Mouse (Mus musculus) CH12.LX (cell line): ENCODE measurements around the gene Nbea. TPM values are rescaled to one million over a fixed set of nuclear protein-coding genes. Genes with fewer than 3 reads are reported as not detected.

Experiments used
- DNase-seq: peaks from one replicate; pipeline ENCODE4 v3.0.0-alpha.2; 2013; ENCODE audit errors: extremely low read depth
- H3K27ac ChIP-seq: 2 replicates; pipeline ENCODE4 v1.5.1; 2012; ENCODE audit warnings: low read depth, mild to moderate bottlenecking, control low read depth, moderate library complexity; ENCODE audit not compliant: insufficient read depth
- H3K27me3 ChIP-seq: replicated peaks from 2 replicates; pipeline ENCODE3; 2012; ENCODE audit warnings: inconsistent platforms
- H3K36me3 ChIP-seq, 2 experiments: replicated peaks in 1 of 2; 2 replicates each; pipeline versions ENCODE3 to v1.6.1; 2012; ENCODE audit warnings: inconsistent platforms in 1 of 2, low read length in 1 of 2, mild to moderate bottlenecking in 1 of 2, mixed read lengths in 1 of 2, moderate library complexity in 1 of 2; ENCODE audit not compliant: control insufficient read depth in 1 of 2, insufficient read depth in 1 of 2
- H3K4me1 ChIP-seq, 2 experiments: 2 replicates each; pipeline ENCODE4 v1.6.1; 2012; ENCODE audit warnings: inconsistent platforms in 1 of 2, moderate library complexity in 1 of 2; ENCODE audit not compliant: insufficient read depth in 2 of 2, control insufficient read depth in 1 of 2
- H3K4me2 ChIP-seq: 2 replicates; pipeline ENCODE4 v1.6.1; 2012; ENCODE audit warnings: low read depth, mild to moderate bottlenecking, control low read depth; ENCODE audit not compliant: poor library complexity, insufficient read depth, severe bottlenecking
- H3K4me3 ChIP-seq, 3 experiments: fragments of 150-350 bp in 1 of 3; sonication (generic) in 1 of 3; replicated peaks in 1 of 3; 2 replicates each; pipeline versions ENCODE3 to v1.5.1; 2011 to 2012; ENCODE audit warnings: low read depth in 2 of 3, low read length in 2 of 3, mild to moderate bottlenecking in 2 of 3, moderate library complexity in 2 of 3, control low read depth in 1 of 3, improper control_type of control experiment in 1 of 3, inconsistent platforms in 1 of 3, mixed read lengths in 1 of 3; ENCODE audit not compliant: poor library complexity in 1 of 3
- H3K79me2 ChIP-seq: replicated peaks from 2 replicates; pipeline ENCODE4 v1.6.1; 2012; ENCODE audit warnings: mild to moderate bottlenecking, moderate library complexity; ENCODE audit not compliant: control insufficient read depth, poor library complexity, insufficient read depth, severe bottlenecking; ENCODE audit errors: extremely low read depth
- H3K9ac ChIP-seq: 2 replicates; pipeline ENCODE4 v1.6.1; 2012; ENCODE audit warnings: low read depth, mild to moderate bottlenecking, control low read depth, moderate library complexity; ENCODE audit not compliant: insufficient read depth
- H3K9me3 ChIP-seq: replicated peaks from 2 replicates; pipeline ENCODE3; 2012; ENCODE audit warnings: low read length, inconsistent platforms, mixed read lengths
- BHLHE40 ChIP-seq: IDR thresholded peaks from 2 replicates; pipeline ENCODE4 v1.6.1; 2011; ENCODE audit warnings: mild to moderate bottlenecking, low read depth, low read length, improper control_type of control experiment
- CHD1 ChIP-seq: IDR thresholded peaks from 2 replicates; pipeline ENCODE4 v1.6.1; 2012; ENCODE audit warnings: low read depth, low read length, improper control_type of control experiment, inconsistent platforms
- CTCF ChIP-seq, 2 experiments: IDR thresholded peaks in 1 of 2; conservative IDR thresholded peaks in 1 of 2; 2 replicates each; pipeline ENCODE4 v1.5.1; 2011 to 2012; ENCODE audit warnings: low read depth in 2 of 2, low read length in 2 of 2, improper control_type of control experiment in 1 of 2, inconsistent platforms in 1 of 2, mild to moderate bottlenecking in 1 of 2, moderate library complexity in 1 of 2
- E2F4 ChIP-seq: IDR thresholded peaks from 2 replicates; pipeline ENCODE4 v1.6.1; 2011; ENCODE audit warnings: low read depth, low read length, improper control_type of control experiment; ENCODE audit not compliant: insufficient replicate concordance
- EP300 ChIP-seq: IDR thresholded peaks from 2 replicates; pipeline ENCODE4 v1.6.1; 2011; ENCODE audit warnings: low read length, improper control_type of control experiment
- HCFC1 ChIP-seq: IDR thresholded peaks from 2 replicates; pipeline ENCODE4 v1.6.1; 2012; ENCODE audit warnings: low read depth, mild to moderate bottlenecking, inconsistent platforms, low read length, improper control_type of control experiment
- JUN ChIP-seq: IDR thresholded peaks from 2 replicates; pipeline ENCODE4 v1.6.1; 2011; ENCODE audit warnings: low read depth, mild to moderate bottlenecking, low read length, improper control_type of control experiment, moderate library complexity; ENCODE audit not compliant: insufficient read depth
- MAZ ChIP-seq: IDR thresholded peaks from 2 replicates; pipeline ENCODE4 v1.6.1; 2012; ENCODE audit warnings: low read depth, mild to moderate bottlenecking, inconsistent platforms, low read length, improper control_type of control experiment, moderate library complexity
- MXI1 ChIP-seq: IDR thresholded peaks from 2 replicates; pipeline ENCODE4 v1.6.1; 2011; ENCODE audit warnings: mild to moderate bottlenecking, low read depth, low read length, improper control_type of control experiment
- POLR2A ChIP-seq: IDR thresholded peaks from 2 replicates; pipeline ENCODE4 v1.6.1; 2011; ENCODE audit warnings: low read depth, mild to moderate bottlenecking, improper control_type of control experiment, low read length
- POLR2AphosphoS2 ChIP-seq: IDR thresholded peaks from 2 replicates; pipeline ENCODE4 v1.6.1; 2011; ENCODE audit warnings: low read depth, low read length, improper control_type of control experiment
- RAD21 ChIP-seq: IDR thresholded peaks from 2 replicates; pipeline ENCODE4 v1.6.1; 2011; ENCODE audit warnings: low read depth, mild to moderate bottlenecking, low read length, improper control_type of control experiment, moderate library complexity
- SIN3A ChIP-seq: IDR thresholded peaks from 2 replicates; pipeline ENCODE4 v1.6.1; 2012; ENCODE audit warnings: low read length, improper control_type of control experiment, inconsistent platforms
- TBP ChIP-seq: conservative IDR thresholded peaks from 2 replicates; pipeline ENCODE4 v1.6.1; 2011; ENCODE audit warnings: low read depth, low read length, improper control_type of control experiment
- TCF12 ChIP-seq: IDR thresholded peaks from 2 replicates; pipeline ENCODE4 v1.6.1; 2014; ENCODE audit warnings: low read depth, mild to moderate bottlenecking, inconsistent platforms, low read length, improper control_type of control experiment
- UBTF ChIP-seq: IDR thresholded peaks from 2 replicates; pipeline ENCODE4 v1.6.1; 2012; ENCODE audit warnings: low read depth, mild to moderate bottlenecking, inconsistent platforms, low read length, improper control_type of control experiment, moderate library complexity
- USF2 ChIP-seq: conservative IDR thresholded peaks from 2 replicates; pipeline ENCODE4 v1.6.1; 2011; ENCODE audit warnings: low read depth, low read length, improper control_type of control experiment
- ZKSCAN1 ChIP-seq: IDR thresholded peaks from 2 replicates; pipeline ENCODE4 v1.6.1; 2012; ENCODE audit warnings: low read depth, inconsistent platforms, low read length, improper control_type of control experiment, borderline replicate concordance
- ZNF384 ChIP-seq: IDR thresholded peaks from 2 replicates; pipeline ENCODE4 v1.6.1; 2012; ENCODE audit warnings: low read depth, low read length, improper control_type of control experiment, inconsistent platforms
- dilution Hi-C: fragments of 300-500 bp; cut with MboI; formaldehyde crosslinking; loops from 2 replicates; pipeline ENCODE4 v1.14.3; 2020; ENCODE audit warnings: low sequenced_read_pairs; ENCODE audit not compliant: extremely low pct_unique_long_range_greater_than_20kb, extremely low pct_ligation_motif_present
- in situ Hi-C: fragments of 300-500 bp; cut with MboI; formaldehyde crosslinking; loops from 3 replicates; pipeline ENCODE4 v1.14.3; 2019; ENCODE audit warnings: low sequenced_read_pairs, low pct_ligation_motif_present, low pct_unique_long_range_greater_than_20kb, mixed read lengths
- polyA plus RNA-seq: library from polyadenylated mRNA; unstranded; fragments of >175 nt; gene quantifications from 2 replicates; pipeline ENCODE4 v1.2.1, GENCODE M21; 2012; ENCODE audit warnings: low read depth; ENCODE audit not compliant: insufficient read length
- total RNA-seq, 2 experiments: library from RNA; depleted of rRNA; stranded (reverse); fragments of 300-350 nt in 1 of 2; fragments of >200 nt in 1 of 2; gene quantifications; 2 replicates each; pipeline ENCODE4 v1.2.3; 2012 to 2014

Nbea gene
- total and polyA plus RNA-seq, 3 experiments = 0.04 TPM; not detected in 2

DNA sequence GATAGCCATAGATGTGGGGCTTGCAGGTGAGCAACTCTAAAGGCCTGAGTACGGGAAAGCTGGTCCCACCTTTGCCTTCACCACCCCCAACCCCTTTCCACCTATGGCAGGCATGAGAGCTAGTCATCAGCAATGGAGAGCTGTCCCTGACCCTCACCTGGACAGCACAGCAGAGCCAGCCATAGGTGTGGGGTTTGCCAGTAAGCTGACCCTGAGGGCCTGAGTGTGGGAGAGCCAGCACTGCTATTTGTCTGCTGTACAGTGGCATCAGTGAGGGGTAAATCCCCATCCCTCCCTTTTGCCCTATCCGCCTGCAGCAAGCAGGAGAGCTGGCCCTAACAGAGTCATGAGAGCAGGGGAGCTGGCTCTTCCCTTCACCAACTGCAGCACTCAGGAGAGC is 25.6 kb downstream of the Nbea start:
- Histone ChIP-seq H3K27me3 (no peaks in the 10 kb centered on the region), H3K27ac (no peak overlapping the region), H3K36me3 (no peaks in the 10 kb centered on the region), H3K9ac (no peak overlapping the region), H3K9me3 (peaks cover 39% of the 10 kb centered on the region), H3K4me2 (no peak overlapping the region), H3K79me2 (no peaks in the 10 kb centered on the region), H3K4me3 (no peak overlapping the region), H3K4me1 (no peaks in the 10 kb centered on the region)
- TF ChIP-seq E2F4 (no peak), HCFC1 (no peak)
- in situ Hi-C loops (no loop called here), dilution Hi-C loops (no loop called here)
- no peak for DNase-seq

GRCm38 (mm10) chr3:56126674-56127073 is 56.8 kb downstream of the Nbea start:
- H3K27ac ChIP-seq = no peak overlapping the region
- no peak for TF ChIP-seq TCF12
- no peak for TF ChIP-seq CHD1
- no peak for TF ChIP-seq CTCF (conservative IDR thresholded peaks at IDR 0.05 in 1 of 2, IDR thresholded peaks at IDR 0.05 in 1 of 2; ENCODE audit: low read depth in 2 of 2, low read length in 2 of 2)
- TF ChIP-seq ZNF384 = no peak
- no peak for TF ChIP-seq POLR2AphosphoS2
- TF ChIP-seq UBTF = no peak
- TF ChIP-seq, all 38 proteins: peak for 0
- Histone ChIP-seq H3K9me3 (peaks cover 26% of the 10 kb centered on the region), H3K36me3 (no peaks in the 10 kb centered on the region), H3K4me1 (no peaks in the 10 kb centered on the region), H3K27me3 (no peaks in the 10 kb centered on the region), H3K4me3 (no peak overlapping the region), H3K79me2 (no peaks in the 10 kb centered on the region), H3K4me2 (no peak overlapping the region), H3K9ac (no peak overlapping the region)
- DNase-seq = no peak
- in situ Hi-C loops = no loop called here
- dilution Hi-C loops = no loop called here

DNA sequence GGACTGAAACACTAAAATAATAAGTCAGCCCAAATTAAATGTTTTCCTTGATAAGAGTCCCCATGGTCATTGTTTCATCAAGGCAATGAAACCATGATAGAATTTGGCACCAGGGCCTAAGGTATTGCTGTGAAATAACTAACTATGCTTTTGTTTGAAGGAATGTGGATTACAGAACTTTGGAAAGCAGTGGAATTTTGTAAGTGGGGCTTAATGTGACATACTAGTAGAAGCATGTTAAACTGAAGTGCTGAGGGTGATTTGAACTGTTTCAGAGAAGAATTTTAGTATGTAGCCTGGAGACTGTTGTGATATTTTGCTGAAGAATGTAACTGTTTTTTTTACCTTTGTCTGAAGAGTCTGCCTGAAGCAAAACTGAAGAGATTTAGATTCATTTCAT is 66.9 kb downstream of the Nbea start:
- in situ Hi-C loops (no loop called here), dilution Hi-C loops (no loop called here)
- no peak overlapping the region for H3K4me3 ChIP-seq
- H3K27me3 ChIP-seq = no peaks in the 10 kb centered on the region
- H3K79me2 ChIP-seq = no peaks in the 10 kb centered on the region
- H3K9ac ChIP-seq = no peak overlapping the region
- H3K36me3 ChIP-seq = no peaks in the 10 kb centered on the region
- H3K9me3 ChIP-seq = peaks cover 32% of the 10 kb centered on the region
- no peak overlapping the region for H3K27ac ChIP-seq
- H3K4me1 ChIP-seq = no peaks in the 10 kb centered on the region
- TF ChIP-seq MXI1 (no peak), MAZ (no peak), RAD21 (no peak), POLR2AphosphoS2 (no peak), EP300 (no peak), HCFC1 (no peak), ZKSCAN1 (no peak), CHD1 (no peak), BHLHE40 (no peak), TBP (no peak), SIN3A (no peak), USF2 (no peak), JUN (no peak), POLR2A (no peak)
- no peak for DNase-seq
- no peak overlapping the region for H3K4me2 ChIP-seq
